ENCODE assay signal across 21 mouse cellular contexts in genomic region chr12:15640320-15640719, GRCm38 (mm10).
DNase-seq lines count a peak whose midpoint lies in the region; ATAC-seq and TF ChIP-seq lines count a peak whose summit lies in the region.
"Had no signal": no experiment of that assay in that cellular context is flagged by ENCODE, and none has a peak within 500 bp of the region (broad histone marks: within the 10 kb centered on the region; RNA-seq: fewer than 3 reads in every experiment).

No protein-coding gene starts in this region.

- ATAC-seq in hindbrain, postnatal 0 days, result no peak
- no peak for ATAC-seq in hindbrain, embryonic 12.5 days (ENCODE audit: low FRiP score)
- ATAC-seq in kidney, embryonic 16.5 days (ENCODE audit: low FRiP score, low TSS enrichment), result peak; percentile 39; the same call in 1 of the 2 replicates
- no peak for ATAC-seq in kidney, postnatal 0 days (replicated peaks; ENCODE audit: low FRiP score, low read depth)
- no peak for ATAC-seq in megakaryocyte progenitor cell, adult 5-6 weeks (replicated peaks; ENCODE audit: poor library complexity)
- ATAC-seq: activated CD4-positive, CD25-positive, alpha-beta regulatory T cell, adult 4 months; forebrain, embryonic 16.5 days; Patski had no signal

- H3K4me2 ChIP-seq in hindbrain, postnatal 0 days (ENCODE audit: low read depth, low read length), result no peak overlapping the region
- H3K4me2 ChIP-seq in hindbrain, embryonic 12.5 days (replicated peaks), result no peak overlapping the region
- no peak overlapping the region for H3K4me2 ChIP-seq in kidney, embryonic 16.5 days (replicated peaks; ENCODE audit: low read depth, low read length)
- no peak overlapping the region for H3K4me2 ChIP-seq in kidney, postnatal 0 days (ENCODE audit: low read length)
- H3K4me2 ChIP-seq: embryonic facial prominence, embryonic 13.5 days; forebrain, embryonic 12.5 days; hindbrain, embryonic 13.5 days had no signal

- 84% methylated on average over 5 of the region's 5 CpGs for WGBS in hindbrain, postnatal 0 days
- 78% methylated on average over 5 of the region's 5 CpGs for WGBS in hindbrain, embryonic 12.5 days
- WGBS in kidney, embryonic 16.5 days, result 31% methylated on average over 5 of the region's 5 CpGs
- WGBS in kidney, postnatal 0 days, result 32% methylated on average over 5 of the region's 5 CpGs

- H3K9me3 ChIP-seq in hindbrain, postnatal 0 days (ENCODE audit: low read length), result no peaks in the 10 kb centered on the region
- no peaks in the 10 kb centered on the region for H3K9me3 ChIP-seq in hindbrain, embryonic 12.5 days (replicated peaks)
- no peaks in the 10 kb centered on the region for H3K9me3 ChIP-seq in kidney, embryonic 16.5 days (ENCODE audit: low read length)
- no peaks in the 10 kb centered on the region for H3K9me3 ChIP-seq in kidney, postnatal 0 days (replicated peaks; ENCODE audit: low read length)
- H3K9me3 ChIP-seq: embryonic facial prominence, embryonic 13.5 days; forebrain, embryonic 12.5 days; hindbrain, embryonic 13.5 days had no signal

- no peaks in the 10 kb centered on the region for H3K4me1 ChIP-seq in hindbrain, postnatal 0 days (ENCODE audit: insufficient read depth, low read length)
- H3K4me1 ChIP-seq in hindbrain, embryonic 12.5 days, result no peaks in the 10 kb centered on the region
- H3K4me1 ChIP-seq in kidney, embryonic 16.5 days (ENCODE audit: insufficient read depth, low read length), result no peaks in the 10 kb centered on the region
- peaks cover 4% of the 10 kb centered on the region; the same call in 1 of the 2 replicates for H3K4me1 ChIP-seq in kidney, postnatal 0 days (replicated peaks; ENCODE audit: insufficient read depth, low read length)

- no peak overlapping the region for H3K9ac ChIP-seq in hindbrain, postnatal 0 days (replicated peaks; ENCODE audit: low read length)
- H3K9ac ChIP-seq in hindbrain, embryonic 12.5 days, result no peak overlapping the region
- H3K9ac ChIP-seq in kidney, embryonic 16.5 days (replicated peaks; ENCODE audit: low read length), result no peak overlapping the region
- H3K9ac ChIP-seq in kidney, postnatal 0 days (ENCODE audit: low read depth, low read length), result no peak overlapping the region
- H3K9ac ChIP-seq: embryonic facial prominence, embryonic 13.5 days; forebrain, embryonic 12.5 days; hindbrain, embryonic 13.5 days had no signal

- 0 out of 2 replicates have a peak overlapping the region, but pooled peaks have one; percentile 20 for H3K27ac ChIP-seq in hindbrain, postnatal 0 days
- H3K27ac ChIP-seq in hindbrain, embryonic 12.5 days, result no peak overlapping the region
- H3K27ac ChIP-seq in kidney, embryonic 16.5 days (ENCODE audit: low read length), result no peak overlapping the region
- peak overlapping the region; percentile 54; the same call in 1 of the 2 replicates for H3K27ac ChIP-seq in kidney, postnatal 0 days
- H3K27ac ChIP-seq: forebrain, embryonic 12.5 days; hindbrain, embryonic 13.5 days had no signal

- TF ChIP-seq CTCF in hindbrain, postnatal 0 days (IDR thresholded peaks at IDR 0.05; ENCODE audit: low read depth), result no peak
- no peak for TF ChIP-seq CTCF in kidney, postnatal 0 days (IDR thresholded peaks at IDR 0.05; ENCODE audit: low read depth)

- DNase-seq in hindbrain, postnatal 0 days (ENCODE audit: low spot score), result no peak
- no peak for DNase-seq in kidney, postnatal 10 days
- DNase-seq in kidney, postnatal 0 days (ENCODE audit: low spot score), result peak; percentile 78
- peak; percentile 2 for DNase-seq in splenic B cell, adult 2 months (ENCODE audit: low read depth, low spot score)
- DNase-seq: adrenal gland, postnatal 14 days; cerebellum, adult 11-12 months; cerebellum, adult 9-11 months; cerebellum, postnatal 36 days; gastrocnemius, postnatal 25 days; heart, postnatal 10 days; heart, postnatal 4 days had no signal

- no peaks in the 10 kb centered on the region for H3K36me3 ChIP-seq in hindbrain, postnatal 0 days (ENCODE audit: insufficient read depth, low read length)
- no peaks in the 10 kb centered on the region for H3K36me3 ChIP-seq in hindbrain, embryonic 12.5 days
- H3K36me3 ChIP-seq in kidney, embryonic 16.5 days (ENCODE audit: insufficient read depth, low read length), result no peaks in the 10 kb centered on the region
- no peaks in the 10 kb centered on the region for H3K36me3 ChIP-seq in kidney, postnatal 0 days (ENCODE audit: insufficient read depth, low read length)
- no peaks in the 10 kb centered on the region for H3K36me3 ChIP-seq in splenic B cell, adult 2 months (ENCODE audit: control insufficient read depth, insufficient read depth, low read length, poor library complexity, severe bottlenecking)
- H3K36me3 ChIP-seq: embryonic facial prominence, embryonic 13.5 days; forebrain, embryonic 12.5 days; hindbrain, embryonic 13.5 days had no signal

- H3K4me3 ChIP-seq in hindbrain, postnatal 0 days (ENCODE audit: low read length), result no peak overlapping the region
- H3K4me3 ChIP-seq in hindbrain, embryonic 12.5 days, result no peak overlapping the region
- H3K4me3 ChIP-seq in kidney, embryonic 16.5 days (ENCODE audit: low read length), result no peak overlapping the region
- no peak overlapping the region for H3K4me3 ChIP-seq in kidney, postnatal 0 days (replicated peaks; ENCODE audit: low read depth, low read length)
- H3K4me3 ChIP-seq: embryonic facial prominence, embryonic 13.5 days; forebrain, embryonic 12.5 days; hindbrain, embryonic 13.5 days had no signal

- no peaks in the 10 kb centered on the region for H3K27me3 ChIP-seq in hindbrain, postnatal 0 days (ENCODE audit: insufficient read depth, low read length)
- H3K27me3 ChIP-seq in hindbrain, embryonic 12.5 days, result no peaks in the 10 kb centered on the region
- no peaks in the 10 kb centered on the region for H3K27me3 ChIP-seq in kidney, embryonic 16.5 days (ENCODE audit: insufficient read depth, low read length)
- H3K27me3 ChIP-seq in kidney, postnatal 0 days (ENCODE audit: insufficient read depth, low read length), result no peaks in the 10 kb centered on the region
- no peaks in the 10 kb centered on the region for H3K27me3 ChIP-seq in splenic B cell, adult 2 months (ENCODE audit: control insufficient read depth, insufficient read depth, low read length, poor library complexity, severe bottlenecking)
- H3K27me3 ChIP-seq: CH12.LX; embryonic facial prominence, embryonic 13.5 days; forebrain, embryonic 12.5 days; hindbrain, embryonic 13.5 days; Patski had no signal

Comparison
In these comparisons a context has a peak if more than half of its experiments do, and no peak if none do; other contexts are left out.
1. DNase-seq: peak in kidney, postnatal 0 days (single experiment) and splenic B cell, adult 2 months (single experiment); none in hindbrain, postnatal 0 days (single experiment) and kidney, postnatal 10 days (single experiment).
2. H3K27ac ChIP-seq: peak in hindbrain, postnatal 0 days (single experiment) and kidney, postnatal 0 days (single experiment); none in hindbrain, embryonic 12.5 days (single experiment) and kidney, embryonic 16.5 days (single experiment).